Mouse (Mus musculus) cerebellum, adult 2 months (tissue): Measurements from ENCODE around the gene Ipcef1.

ENCODE experiments used
- CTCF ChIP-seq: fragments of 200-500 bp; IDR thresholded peaks from 2 replicates; pipeline ENCODE4 v1.5.1; 2011; ENCODE audit warnings: low read depth, mild to moderate bottlenecking, control low read depth, low read length, moderate library complexity, borderline replicate concordance; ENCODE audit not compliant: insufficient read depth
- POLR2A ChIP-seq: fragments of 200-500 bp; IDR thresholded peaks from 2 replicates; pipeline ENCODE4 v1.6.1; 2011; ENCODE audit warnings: low read length, control low read depth, borderline replicate concordance; ENCODE audit not compliant: insufficient read depth

- TF ChIP-seq POLR2A (no peak), CTCF (no peak)
Measured at GRCm38 (mm10) chr10:7019781-7020386, 32.4 kb downstream of the Ipcef1 start.
